Mouse (Mus musculus): Measurements from ENCODE around the gene Flt3. TPM values are rescaled to one million over a fixed set of nuclear protein-coding genes. Genes with fewer than 3 reads are reported as not detected.

Flt3 gene
- total RNA-seq (2017), result 260 and 358 TPM in 2 replicates

DNA sequence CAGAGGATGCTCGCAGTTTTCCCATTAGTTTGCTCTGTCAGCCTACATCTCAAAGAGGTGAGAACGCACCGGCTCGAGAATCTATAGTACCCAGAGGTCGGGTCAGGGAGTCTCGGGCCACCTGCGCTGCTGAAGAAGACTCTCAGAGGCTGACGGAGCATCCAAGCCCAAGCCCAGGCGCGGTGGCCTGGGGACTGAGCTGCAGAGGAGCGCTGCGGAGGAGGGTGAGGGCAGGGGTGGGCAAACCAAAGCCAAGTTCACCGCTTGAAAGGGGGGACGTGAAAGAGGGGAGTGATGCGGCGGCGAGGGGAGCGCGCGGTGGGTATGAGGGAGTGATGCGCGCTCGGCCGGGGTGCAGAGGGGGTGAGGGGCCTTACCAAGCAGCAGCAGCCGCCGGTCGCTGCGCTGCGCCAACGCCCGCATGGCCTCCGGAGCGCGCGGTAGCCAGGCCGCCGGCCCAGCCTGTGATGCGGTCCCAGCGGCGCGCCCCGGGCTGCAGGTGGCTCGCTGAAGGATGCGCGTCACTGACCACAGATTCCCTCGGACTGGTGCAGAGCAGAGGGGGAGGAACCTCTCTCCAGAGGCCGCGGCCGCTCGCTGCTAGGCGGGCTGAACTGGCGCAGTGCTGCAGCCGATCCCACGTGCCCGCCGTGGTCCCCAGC, at the start of gene Flt3:
Flt3 (minus strand) TSS at position 647 of the 662 bp plus-strand sequence.
- peak; percentile 86 to 96 for ATAC-seq (replicated peaks in 1 of 2; ENCODE audit: insufficient read depth in 1 of 2, low FRiP score in 2 of 2, low TSS enrichment in 1 of 2, low read depth in 1 of 2, poor library complexity in 2 of 2, severe bottlenecking in 2 of 2)

DNA sequence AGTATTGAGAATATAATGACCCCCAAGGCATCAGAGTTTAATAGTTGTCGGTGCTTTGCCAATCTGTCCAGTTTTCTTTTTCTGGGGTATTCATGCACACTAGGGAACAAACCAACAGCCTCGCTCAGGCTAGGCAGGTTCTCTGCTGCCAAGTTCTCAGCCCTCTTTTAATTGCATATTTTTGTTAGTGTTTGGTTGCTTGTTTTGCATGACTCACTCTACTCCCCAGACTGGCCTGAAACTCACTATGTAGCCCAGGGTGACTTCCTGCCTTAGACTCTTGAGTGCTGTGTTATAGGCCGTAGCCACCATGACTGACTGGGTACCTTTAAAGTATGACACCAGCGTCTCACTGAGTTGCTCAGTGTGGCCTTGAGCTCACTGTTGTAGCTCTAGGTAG, 48.6 kb upstream of the Flt3 start:
- ATAC-seq (replicated peaks in 1 of 2; ENCODE audit: insufficient read depth in 1 of 2, low FRiP score in 2 of 2, low TSS enrichment in 1 of 2, low read depth in 1 of 2, poor library complexity in 2 of 2, severe bottlenecking in 2 of 2), result no peak; a peak in 1 of 4 replicates

DNA sequence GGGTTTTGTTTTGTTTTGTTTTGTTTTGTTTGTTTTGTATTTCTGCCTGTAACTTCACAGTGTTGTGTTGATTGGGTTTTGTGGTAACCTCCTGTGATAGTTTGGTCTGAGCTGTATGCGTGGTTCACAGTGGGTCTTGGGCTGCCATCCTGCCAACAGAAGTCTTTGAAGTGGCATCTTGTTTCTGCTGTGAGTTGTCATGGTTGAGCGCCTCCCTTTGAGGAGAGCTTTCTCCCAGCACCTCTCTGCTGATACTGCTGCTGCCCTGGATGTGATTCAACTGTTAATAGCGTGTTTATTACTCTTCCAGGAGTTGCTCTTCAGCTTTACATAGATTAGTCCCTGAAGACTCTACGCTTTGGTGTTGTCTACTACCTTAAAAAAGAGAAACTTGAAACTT, 48.2 kb upstream of the Flt3 start:
- ATAC-seq (replicated peaks in 1 of 2; ENCODE audit: insufficient read depth in 1 of 2, low FRiP score in 2 of 2, low TSS enrichment in 1 of 2, low read depth in 1 of 2, poor library complexity in 2 of 2, severe bottlenecking in 2 of 2), result no peak

DNA sequence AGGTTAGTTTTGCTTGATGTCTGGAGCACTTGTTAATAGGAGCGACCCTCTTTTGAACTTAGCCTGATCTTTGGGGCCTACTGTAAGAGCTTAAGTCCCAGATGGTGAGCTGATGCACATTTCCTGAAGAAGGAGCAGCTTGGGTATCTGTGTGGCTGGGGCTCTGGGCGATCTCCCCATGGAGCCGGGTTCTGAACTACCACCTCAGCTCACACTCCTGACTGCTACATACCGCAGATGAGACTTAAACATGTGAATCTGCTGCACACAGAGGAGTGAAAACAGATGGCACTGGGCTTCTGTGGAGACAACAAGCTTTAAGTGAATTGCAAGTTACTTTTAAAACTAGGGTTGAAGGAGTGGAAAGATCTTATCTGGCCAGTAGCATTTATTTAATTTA, 45.0 kb upstream of the Flt3 start:
- ATAC-seq (replicated peaks in 1 of 2; ENCODE audit: insufficient read depth in 1 of 2, low FRiP score in 2 of 2, low TSS enrichment in 1 of 2, low read depth in 1 of 2, poor library complexity in 2 of 2, severe bottlenecking in 2 of 2), result no peak

DNA sequence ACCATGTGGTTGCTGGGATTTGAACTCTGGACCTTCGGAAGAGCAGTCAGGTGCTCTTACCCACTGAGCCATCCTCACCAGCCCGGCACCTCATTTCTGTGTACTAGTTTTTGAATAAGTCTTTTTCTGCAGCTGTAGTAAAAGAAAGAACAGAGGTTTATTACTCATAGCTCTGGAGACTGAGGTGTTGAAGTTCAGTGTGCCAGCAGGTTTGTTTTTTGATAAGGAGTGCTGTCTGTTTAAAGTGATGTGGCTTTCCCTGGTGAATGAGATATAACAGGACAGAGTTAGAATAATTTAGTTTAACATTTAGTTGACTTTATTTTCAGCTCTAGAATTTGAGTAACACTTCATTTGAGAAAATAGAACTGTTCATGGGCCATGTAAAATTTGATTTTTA, 44.5 kb upstream of the Flt3 start:
- no peak for ATAC-seq (replicated peaks in 1 of 2; ENCODE audit: insufficient read depth in 1 of 2, low FRiP score in 2 of 2, low TSS enrichment in 1 of 2, low read depth in 1 of 2, poor library complexity in 2 of 2, severe bottlenecking in 2 of 2)

DNA sequence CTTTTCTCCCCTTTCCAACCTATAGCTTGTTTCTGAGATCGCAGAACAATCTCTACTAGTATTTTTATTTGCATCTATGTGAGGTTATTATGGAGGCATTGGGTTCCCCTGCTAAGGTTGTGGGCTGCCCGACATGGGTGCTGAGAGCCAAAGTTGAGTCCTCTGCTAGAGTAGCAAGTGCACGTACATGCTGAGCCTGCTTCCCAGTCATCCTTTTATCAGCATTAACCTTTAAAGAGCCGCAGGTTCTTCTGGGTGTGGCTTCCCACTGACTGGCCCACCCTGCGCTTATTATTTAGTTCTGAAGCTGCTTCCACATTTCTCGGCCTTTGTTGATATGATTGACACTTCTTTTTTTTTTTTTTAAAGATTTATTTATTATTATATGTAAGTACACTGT, 44.0 kb upstream of the Flt3 start:
- ATAC-seq (replicated peaks in 1 of 2; ENCODE audit: insufficient read depth in 1 of 2, low FRiP score in 2 of 2, low TSS enrichment in 1 of 2, low read depth in 1 of 2, poor library complexity in 2 of 2, severe bottlenecking in 2 of 2), result no peak

DNA sequence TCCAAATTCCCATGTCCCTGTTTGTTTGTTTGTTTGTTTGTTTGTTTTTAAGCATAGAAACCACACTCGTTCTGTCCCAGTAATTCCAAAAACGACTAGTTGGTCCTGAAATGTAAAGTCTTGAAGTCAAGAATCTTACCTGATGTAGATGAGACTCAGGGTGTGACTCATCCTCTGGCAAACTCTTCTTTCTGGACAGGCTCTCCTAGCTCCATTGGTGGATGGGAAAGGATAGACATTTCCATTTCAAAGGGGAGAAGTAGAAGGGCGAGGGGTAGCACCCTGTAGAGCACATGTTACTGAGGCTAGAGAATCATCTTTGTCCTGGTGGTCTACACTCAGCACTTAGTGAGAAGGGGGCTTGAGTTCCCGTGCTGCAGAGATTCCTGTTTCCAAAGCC, 42.5 kb upstream of the Flt3 start:
- ATAC-seq (replicated peaks in 1 of 2; ENCODE audit: insufficient read depth in 1 of 2, low FRiP score in 2 of 2, low TSS enrichment in 1 of 2, low read depth in 1 of 2, poor library complexity in 2 of 2, severe bottlenecking in 2 of 2), result no peak

DNA sequence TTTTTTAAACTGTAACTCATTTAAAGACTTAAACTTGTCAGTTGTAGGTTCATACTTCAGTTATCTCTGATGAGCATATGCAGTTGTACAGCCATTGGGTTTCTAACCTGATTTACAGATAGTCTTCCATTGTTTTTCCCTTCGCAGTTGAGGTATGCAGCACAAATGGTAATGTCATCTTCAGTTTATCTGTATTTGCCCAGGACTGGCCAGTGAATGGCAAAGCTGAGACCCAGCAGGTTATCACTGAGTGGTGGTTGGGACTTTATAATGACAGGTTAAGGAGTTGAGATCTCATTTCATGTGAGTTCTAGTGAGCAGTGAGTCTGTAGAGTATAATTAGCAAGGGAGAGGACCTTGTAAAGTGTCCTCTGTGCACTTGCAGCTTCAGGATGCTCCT, 41.7 kb upstream of the Flt3 start:
- ATAC-seq (replicated peaks in 1 of 2; ENCODE audit: insufficient read depth in 1 of 2, low FRiP score in 2 of 2, low TSS enrichment in 1 of 2, low read depth in 1 of 2, poor library complexity in 2 of 2, severe bottlenecking in 2 of 2), result peak in 1 of 2 experiments; percentile 30; a peak in 1 of 4 replicates

DNA sequence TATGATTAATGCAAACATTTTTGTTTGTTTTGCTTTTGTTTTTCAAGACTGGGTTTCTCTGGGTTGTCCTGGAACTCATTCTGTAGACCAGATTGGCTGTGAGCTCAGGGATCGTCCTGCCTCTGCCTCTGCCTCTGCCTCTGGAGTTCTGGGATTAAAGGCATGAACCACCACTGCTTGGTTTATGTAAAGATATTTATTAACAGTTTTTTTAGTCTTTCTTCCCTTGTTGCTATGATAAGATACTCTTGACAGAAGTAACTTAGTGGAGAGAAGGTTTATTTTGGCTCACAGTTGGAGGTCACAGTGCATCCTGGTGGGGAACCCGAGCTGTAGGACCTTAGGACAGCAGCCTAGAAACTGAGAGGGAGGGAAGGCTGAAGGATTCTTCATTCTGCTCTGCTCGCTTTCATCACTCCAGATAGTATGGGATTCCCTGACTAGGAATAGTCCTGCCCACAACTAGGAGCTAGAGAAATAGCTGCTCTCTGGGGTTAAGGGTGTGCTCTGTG, 40.8 kb upstream of the Flt3 start:
- no peak for ATAC-seq (replicated peaks in 1 of 2; ENCODE audit: insufficient read depth in 1 of 2, low FRiP score in 2 of 2, low TSS enrichment in 1 of 2, low read depth in 1 of 2, poor library complexity in 2 of 2, severe bottlenecking in 2 of 2)

DNA sequence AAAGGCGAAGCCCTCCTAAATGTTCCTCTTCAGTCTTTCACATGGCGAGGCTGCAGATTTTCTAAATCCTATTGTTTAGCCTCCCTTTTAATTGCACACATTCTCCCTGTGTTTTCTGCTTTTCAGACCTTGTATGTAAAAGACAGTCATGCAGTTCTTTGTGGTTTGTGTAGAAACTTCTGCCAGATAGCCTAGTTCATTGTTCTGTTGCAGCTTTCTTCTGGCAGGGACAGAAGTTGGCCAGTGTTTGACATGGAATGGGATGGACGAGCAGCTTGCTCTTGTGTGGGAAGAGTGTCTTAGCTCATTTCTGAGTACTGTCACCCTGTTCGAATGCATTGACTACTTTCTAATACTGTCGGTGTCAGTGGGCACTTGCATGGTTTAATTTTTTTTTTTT, 36.2 kb upstream of the Flt3 start:
- ATAC-seq (replicated peaks in 1 of 2; ENCODE audit: insufficient read depth in 1 of 2, low FRiP score in 2 of 2, low TSS enrichment in 1 of 2, low read depth in 1 of 2, poor library complexity in 2 of 2, severe bottlenecking in 2 of 2), result no peak

DNA sequence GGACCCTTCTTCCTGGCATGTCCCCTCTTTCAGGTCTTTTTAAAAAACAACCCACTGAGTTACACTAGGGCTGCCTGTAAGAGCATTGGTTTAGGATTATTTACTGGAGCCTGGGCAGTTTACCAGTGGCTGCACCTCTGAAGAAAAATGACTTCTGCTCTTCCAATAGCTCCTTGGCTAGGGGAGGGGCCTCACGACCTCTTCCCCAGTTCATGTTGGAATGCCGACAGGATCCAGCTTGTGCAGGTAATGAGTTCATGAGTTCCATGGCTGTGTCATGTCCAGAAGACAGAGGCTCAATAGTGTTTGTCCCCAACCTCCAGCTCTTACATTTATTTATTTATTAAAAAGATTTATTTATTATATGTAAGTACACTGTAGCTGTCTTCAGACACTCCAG, 35.5 kb upstream of the Flt3 start:
- no peak for ATAC-seq (replicated peaks in 1 of 2; ENCODE audit: insufficient read depth in 1 of 2, low FRiP score in 2 of 2, low TSS enrichment in 1 of 2, low read depth in 1 of 2, poor library complexity in 2 of 2, severe bottlenecking in 2 of 2)

DNA sequence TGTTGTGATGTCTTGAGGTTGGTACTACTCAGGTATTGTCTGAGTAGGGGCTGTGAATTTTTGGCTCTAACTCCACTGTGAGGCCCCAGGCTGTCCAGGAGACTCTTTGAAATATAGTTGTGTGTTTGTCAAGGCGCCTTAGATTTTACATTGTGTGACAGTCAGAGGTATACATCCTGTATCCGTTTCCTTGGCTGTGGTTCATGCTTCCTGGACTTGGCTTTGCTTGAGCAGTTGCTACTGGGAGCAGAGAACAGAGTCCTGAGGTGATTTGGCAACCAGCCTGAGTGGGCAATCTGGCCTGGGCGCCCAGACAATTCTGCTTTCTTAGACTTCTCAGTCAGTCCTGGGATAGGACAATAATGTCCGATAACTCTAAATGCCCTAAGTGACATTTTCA, 34.9 kb upstream of the Flt3 start:
- ATAC-seq (replicated peaks in 1 of 2; ENCODE audit: insufficient read depth in 1 of 2, low FRiP score in 2 of 2, low TSS enrichment in 1 of 2, low read depth in 1 of 2, poor library complexity in 2 of 2, severe bottlenecking in 2 of 2), result peak; percentile 36 to 50; a peak in 3 of 4 replicates

DNA sequence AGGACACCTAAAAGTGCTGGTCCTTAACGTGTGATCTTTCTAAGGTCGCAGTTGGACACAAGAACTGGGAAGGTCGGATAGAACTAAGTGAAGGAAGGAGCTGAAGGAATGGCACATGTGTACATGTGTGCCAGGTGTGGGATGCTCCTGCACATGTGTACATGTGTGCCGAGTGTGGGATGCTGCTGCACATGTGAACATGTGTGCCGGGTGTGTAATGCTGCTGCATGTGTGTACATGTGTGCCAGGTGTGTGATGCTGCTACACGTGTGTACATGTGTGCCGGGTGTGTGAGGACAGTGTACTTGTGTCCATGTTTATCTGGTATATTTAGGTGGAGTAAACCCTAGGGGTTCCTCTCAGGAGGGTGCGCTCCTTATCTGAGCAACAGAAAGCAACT, 32.6 kb upstream of the Flt3 start:
- no peak for ATAC-seq (replicated peaks in 1 of 2; ENCODE audit: insufficient read depth in 1 of 2, low FRiP score in 2 of 2, low TSS enrichment in 1 of 2, low read depth in 1 of 2, poor library complexity in 2 of 2, severe bottlenecking in 2 of 2)

DNA sequence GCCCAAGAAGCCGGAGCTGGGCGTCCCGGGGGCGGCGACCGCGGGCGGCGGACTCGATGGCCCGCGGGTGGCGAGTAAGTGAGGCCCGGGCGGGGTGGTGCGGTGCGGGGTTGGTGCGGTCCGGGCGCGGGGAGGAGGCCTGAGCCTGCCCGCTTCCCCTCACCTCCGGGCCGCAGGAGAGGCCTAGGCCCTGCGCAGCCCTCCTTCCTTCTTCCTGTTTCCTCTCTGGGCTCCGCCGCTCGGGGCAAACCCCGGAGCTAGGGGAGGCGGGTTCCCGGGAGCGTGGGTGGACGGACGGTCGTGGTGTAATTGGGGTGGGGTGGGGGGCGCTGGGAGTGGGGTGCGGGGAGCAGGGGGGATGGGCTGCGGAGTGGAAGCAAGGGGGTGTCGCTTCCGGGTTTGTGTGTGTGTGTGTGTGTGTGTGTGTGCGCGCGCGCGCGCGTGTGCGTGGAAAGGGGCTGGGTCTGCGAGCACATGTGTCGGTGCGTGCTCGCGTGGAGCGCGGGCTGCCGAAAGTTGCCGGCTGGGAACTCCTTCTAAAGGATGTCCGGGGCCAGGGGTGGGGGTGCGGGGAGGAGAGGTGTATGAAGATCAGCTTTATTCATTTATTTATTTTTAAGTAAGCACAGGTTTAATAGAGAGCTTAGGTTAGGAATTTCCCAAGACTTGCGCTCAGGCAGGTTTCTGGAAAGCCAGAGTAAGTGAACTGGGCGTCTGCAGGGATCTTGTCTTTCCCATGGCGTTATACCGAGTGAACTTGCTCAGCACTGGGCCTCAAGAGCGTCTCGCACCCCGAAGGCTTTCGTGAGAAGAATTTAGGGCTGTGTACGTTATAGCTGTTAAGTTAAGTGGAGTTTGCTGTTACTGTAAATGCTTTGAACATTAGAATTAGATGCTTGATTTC, 30.9 kb upstream of the Flt3 start:
- ATAC-seq (replicated peaks in 1 of 2; ENCODE audit: insufficient read depth in 1 of 2, low FRiP score in 2 of 2, low TSS enrichment in 1 of 2, low read depth in 1 of 2, poor library complexity in 2 of 2, severe bottlenecking in 2 of 2), result peak; percentile 25 to 52

DNA sequence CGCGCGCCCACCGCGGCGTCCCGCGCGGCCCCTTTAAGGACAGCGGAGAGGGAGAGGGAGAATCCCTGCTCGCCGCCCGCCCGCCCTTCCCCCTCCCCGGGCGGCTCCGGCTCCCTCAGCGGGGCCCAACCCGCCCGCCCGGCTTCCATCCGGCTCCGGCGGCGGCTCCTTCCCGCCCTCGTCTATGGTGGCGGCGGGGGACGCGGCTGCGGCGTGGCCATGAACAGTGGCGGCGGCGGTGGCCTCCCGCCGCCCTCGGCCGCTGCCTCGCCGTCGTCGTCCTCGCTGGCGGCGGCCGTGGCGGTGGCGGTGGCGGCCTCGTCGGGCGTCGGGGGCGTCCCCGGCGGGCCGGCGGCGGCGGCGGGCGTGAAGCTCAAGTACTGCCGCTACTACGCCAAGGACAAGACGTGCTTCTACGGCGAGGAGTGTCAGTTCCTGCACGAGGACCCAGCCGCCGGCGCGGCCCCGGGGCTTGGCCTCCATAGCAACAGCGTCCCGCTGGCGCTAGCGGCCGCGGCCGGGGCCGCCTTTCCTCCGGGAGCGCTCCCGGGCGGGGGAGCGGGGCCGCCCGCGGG, 30.2 kb upstream of the Flt3 start:
- no peak for ATAC-seq (replicated peaks in 1 of 2; ENCODE audit: insufficient read depth in 1 of 2, low FRiP score in 2 of 2, low TSS enrichment in 1 of 2, low read depth in 1 of 2, poor library complexity in 2 of 2, severe bottlenecking in 2 of 2)

DNA sequence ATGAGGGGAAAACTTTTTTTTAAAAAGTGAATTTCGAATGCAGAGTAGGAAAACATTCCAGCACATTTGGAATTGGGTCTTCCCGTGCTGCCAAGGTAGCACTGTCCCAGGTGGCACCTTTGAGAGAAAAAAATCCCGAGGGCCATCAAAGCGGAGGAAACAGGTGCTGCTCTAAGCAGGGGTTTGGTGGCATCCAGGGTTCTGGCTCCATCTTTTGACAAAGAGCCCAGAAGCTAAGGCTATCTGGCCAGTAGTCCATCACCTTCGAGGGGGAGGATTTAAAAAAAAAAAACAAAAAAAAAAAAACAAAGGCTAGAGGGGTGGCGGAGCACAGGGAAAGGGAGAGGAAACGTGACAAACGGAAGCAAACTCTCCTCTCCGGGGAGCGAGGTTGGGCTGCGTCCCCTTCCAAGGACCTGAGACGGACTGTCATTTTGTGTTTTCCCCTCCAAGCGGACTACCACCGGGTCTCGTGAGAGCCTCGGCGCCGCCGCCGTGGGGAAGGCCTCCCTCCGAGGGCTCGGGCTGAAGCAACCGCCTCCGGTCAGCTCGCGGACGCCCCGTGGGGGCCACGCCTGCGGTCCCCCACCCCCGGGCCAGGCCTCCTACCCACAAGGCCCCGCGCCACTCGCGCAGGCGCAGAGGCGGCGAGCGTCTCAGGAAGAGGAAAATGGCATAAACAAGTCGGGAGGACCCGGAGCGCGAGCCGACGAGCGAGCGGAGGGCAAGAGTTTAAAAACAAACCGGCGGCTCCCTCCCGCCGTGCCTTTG, 29.4 kb upstream of the Flt3 start, which contains the start of gene Pan3:
Pan3 (plus strand) TSS at position 627 of the 771 bp plus-strand sequence.
- peak; percentile 38 to 61 for ATAC-seq (replicated peaks in 1 of 2; ENCODE audit: insufficient read depth in 1 of 2, low FRiP score in 2 of 2, low TSS enrichment in 1 of 2, low read depth in 1 of 2, poor library complexity in 2 of 2, severe bottlenecking in 2 of 2)

DNA sequence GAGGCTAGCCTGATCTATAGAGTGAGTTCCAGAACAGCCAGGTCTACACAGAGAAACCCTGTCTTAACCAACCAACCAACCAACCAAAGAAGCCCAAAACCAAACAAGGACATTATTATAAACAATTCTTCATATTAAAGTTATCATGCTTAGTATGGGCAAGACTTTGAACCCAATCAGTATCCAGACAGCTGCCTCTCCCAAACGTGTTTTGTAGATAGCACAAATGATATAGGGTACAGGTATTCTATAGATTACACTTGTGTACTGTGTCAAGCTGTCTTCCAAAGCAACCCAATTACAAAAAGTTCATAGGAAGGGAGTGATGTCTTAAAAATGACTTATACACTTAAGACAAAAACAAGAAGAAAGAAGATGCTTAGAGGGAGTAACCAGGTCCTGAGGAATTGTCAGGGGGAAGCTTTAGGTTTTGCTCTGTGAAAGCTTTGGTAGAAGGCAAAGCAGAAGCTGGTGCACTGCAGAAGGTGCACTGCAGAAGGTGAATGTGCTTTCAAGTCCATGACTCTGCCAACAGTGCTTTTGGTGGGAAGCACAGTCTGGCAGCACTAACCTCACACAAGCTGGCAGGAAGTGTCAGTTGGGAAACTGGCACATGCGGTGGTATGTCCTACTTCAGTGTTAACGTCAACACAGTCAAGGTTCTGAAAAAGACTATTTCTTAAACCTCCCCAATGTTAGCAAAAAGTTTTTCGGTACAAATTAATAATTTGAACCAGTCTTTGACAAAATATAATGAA, 25.9 kb upstream of the Flt3 start:
- ATAC-seq (replicated peaks in 1 of 2; ENCODE audit: insufficient read depth in 1 of 2, low FRiP score in 2 of 2, low TSS enrichment in 1 of 2, low read depth in 1 of 2, poor library complexity in 2 of 2, severe bottlenecking in 2 of 2), result peak; percentile 76 to 79

All from hematopoietic stem cell, adult 5-6 weeks (primary cell).